Mouse (Mus musculus): ENCODE measurements around the gene Wdr19.

Gene Wdr19

GRCm38 (mm10) chr5:65305516-65305915 is 106.0 kb downstream of the Wdr19 start:
- DNase-seq: no peak

DNA sequence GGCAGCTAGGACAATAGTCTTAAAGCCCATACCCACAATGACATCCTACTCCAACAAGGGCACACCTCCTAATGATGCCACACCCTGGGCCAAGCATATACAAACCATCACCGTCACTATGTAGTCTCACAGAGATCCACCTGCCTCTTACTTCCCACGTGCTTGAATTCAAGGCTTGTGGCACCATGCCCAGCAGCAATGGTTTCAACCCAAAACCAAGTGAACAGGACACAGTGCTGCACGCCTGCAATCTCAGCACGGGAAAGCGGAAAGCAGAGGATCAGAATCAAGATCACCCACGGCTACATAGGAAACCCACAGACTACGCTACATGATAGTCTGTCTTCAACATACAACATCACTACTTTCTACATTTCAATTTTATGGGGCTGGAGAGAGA is 108.7 kb downstream of the Wdr19 start:
- no peak for DNase-seq

DNA sequence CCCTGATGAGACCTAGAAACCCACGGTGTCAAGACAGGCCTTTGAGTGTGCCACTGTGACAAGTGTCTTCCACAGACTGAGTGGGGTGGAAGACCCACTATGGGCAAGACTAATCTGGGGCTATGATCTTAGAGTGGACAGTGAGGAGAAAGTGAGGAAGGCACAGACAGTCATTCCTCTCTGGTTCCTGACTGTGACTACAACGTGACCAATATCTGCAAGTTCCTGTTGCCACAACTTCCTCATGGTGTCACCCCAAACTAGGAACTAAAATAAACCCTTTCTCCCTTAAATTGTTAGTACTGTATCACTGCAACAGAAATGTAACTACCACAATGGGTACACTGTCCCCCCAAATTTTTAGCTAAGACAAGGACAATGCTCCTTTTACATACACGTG is 109.4 kb downstream of the Wdr19 start:
- no peak for DNase-seq

Measured in kidney, adult 18-20 months (tissue).